Mouse (Mus musculus): Measurements from ENCODE around the gene Lsm3. TPM values are rescaled to one million over a fixed set of nuclear protein-coding genes. Genes with fewer than 3 reads are reported as not detected.

Lsm3 gene
- polyA plus RNA-seq, 1 experiment = 207 TPM

DNA sequence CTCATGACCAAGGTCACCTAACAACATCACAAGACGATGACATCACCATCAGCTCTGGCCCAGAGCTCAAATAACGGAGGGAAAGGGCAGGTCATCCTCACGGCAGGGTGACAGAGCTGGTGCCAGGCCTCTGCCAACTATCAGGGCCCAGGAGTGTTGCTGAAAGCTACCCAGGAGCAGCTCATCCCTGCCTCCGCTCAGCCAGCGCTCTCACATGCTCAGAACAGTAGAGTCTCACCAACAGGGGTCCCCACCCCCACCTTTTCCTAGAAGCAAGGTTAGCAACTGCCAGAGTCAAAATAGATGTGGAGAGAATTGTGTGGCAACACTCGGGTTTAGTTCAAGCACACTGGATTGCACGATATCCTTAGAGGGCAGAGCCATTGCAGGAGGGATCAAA is 12.5 kb downstream of the Lsm3 start:
- Histone ChIP-seq H3K27me3 (ENCODE audit: control insufficient read depth, insufficient read depth, insufficient read length) (no peaks in the 10 kb centered on the region), H3K36me3 (ENCODE audit: control insufficient read depth, insufficient read depth) (peaks cover 10% of the 10 kb centered on the region), H3K4me3 (ENCODE audit: insufficient read depth, poor library complexity, severe bottlenecking) (no peak overlapping the region), H3K79me2 (ENCODE audit: control insufficient read depth, insufficient read depth) (no peaks in the 10 kb centered on the region), H3ac (ENCODE audit: control insufficient read depth, insufficient read length, low read depth) (no peak overlapping the region), H3K79me3 (ENCODE audit: low read depth) (no peaks in the 10 kb centered on the region)
- TF ChIP-seq USF1 (IDR thresholded peaks at IDR 0.05; ENCODE audit: low read depth) (no peak), FOSL1 (IDR thresholded peaks at IDR 0.05; ENCODE audit: insufficient read depth, low read length, poor library complexity, severe bottlenecking) (no peak), CEBPB (IDR thresholded peaks at IDR 0.05; ENCODE audit: low read depth) (no peak), CTCF (IDR thresholded peaks at IDR 0.05; ENCODE audit: control insufficient read depth, insufficient read depth, insufficient read length) (no peak), MYOD1 (IDR thresholded peaks at IDR 0.05; ENCODE audit: control insufficient read depth, insufficient read length, low read depth) (no peak), MYOG (IDR thresholded peaks at IDR 0.05; ENCODE audit: control insufficient read depth, extremely low read depth, insufficient read length) (no peak), MAX (IDR thresholded peaks at IDR 0.05) (no peak)

DNA sequence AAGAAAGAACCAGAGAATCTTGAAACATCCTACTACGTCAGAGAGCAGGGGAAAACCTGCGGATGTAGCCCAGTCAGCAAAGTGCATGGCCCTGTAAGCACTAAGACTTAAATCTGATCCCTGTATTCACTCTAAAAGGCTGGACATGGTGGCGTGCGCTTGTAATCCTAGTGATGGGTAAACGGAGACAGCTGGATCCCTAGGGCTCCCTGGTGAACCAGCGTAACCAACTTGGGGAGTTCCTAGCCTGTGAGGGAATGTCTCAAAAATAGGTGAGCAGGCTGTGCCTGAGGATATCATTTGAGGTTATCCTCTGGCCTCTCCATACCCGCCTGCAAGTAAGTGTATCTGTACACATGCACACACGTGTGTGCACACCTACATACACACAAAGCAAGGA is 14.9 kb downstream of the Lsm3 start:
- no peaks in the 10 kb centered on the region for H3K79me2 ChIP-seq (ENCODE audit: control insufficient read depth, insufficient read depth)
- TF ChIP-seq MYOG (IDR thresholded peaks at IDR 0.05; ENCODE audit: control insufficient read depth, extremely low read depth, insufficient read length) = no peak
- TF ChIP-seq MAX (IDR thresholded peaks at IDR 0.05) = no peak
- no peak for TF ChIP-seq CEBPB (IDR thresholded peaks at IDR 0.05; ENCODE audit: low read depth)
- no peak for TF ChIP-seq MYOD1 (IDR thresholded peaks at IDR 0.05; ENCODE audit: control insufficient read depth, insufficient read length, low read depth)
- no peak for TF ChIP-seq USF1 (IDR thresholded peaks at IDR 0.05; ENCODE audit: low read depth)
- no peak for TF ChIP-seq FOSL1 (IDR thresholded peaks at IDR 0.05; ENCODE audit: insufficient read depth, low read length, poor library complexity, severe bottlenecking)
- no peak for TF ChIP-seq CTCF (IDR thresholded peaks at IDR 0.05; ENCODE audit: control insufficient read depth, insufficient read depth, insufficient read length)
- no peaks in the 10 kb centered on the region for H3K27me3 ChIP-seq (ENCODE audit: control insufficient read depth, insufficient read depth, insufficient read length)
- H3K4me3 ChIP-seq (ENCODE audit: insufficient read depth, poor library complexity, severe bottlenecking) = no peak overlapping the region
- H3K36me3 ChIP-seq (ENCODE audit: control insufficient read depth, insufficient read depth) = no peaks in the 10 kb centered on the region
- H3ac ChIP-seq (ENCODE audit: control insufficient read depth, insufficient read length, low read depth) = no peak overlapping the region
- H3K79me3 ChIP-seq (ENCODE audit: low read depth) = no peaks in the 10 kb centered on the region

DNA sequence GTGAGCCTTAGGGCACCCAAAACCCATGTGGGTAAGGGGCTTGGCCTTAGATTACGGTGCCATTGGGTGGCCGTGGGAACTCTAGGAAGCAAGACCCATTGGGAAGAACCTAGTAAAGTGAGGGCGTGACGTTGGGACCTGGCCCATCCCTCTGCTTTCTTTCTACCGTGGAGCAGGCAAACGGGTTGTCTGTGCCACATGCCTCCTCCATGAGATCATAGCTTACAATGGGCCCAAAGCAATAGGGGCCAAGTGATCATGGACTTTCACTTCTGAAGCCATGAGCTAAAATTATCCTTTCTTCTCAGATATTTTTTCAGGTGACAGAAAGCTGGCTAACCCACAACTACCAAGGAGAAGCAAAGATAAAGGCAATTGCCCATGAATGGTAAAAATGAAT is 15.5 kb downstream of the Lsm3 start:
- H3K27me3 ChIP-seq (ENCODE audit: control insufficient read depth, insufficient read depth, insufficient read length) = no peaks in the 10 kb centered on the region
- H3ac ChIP-seq (ENCODE audit: control insufficient read depth, insufficient read length, low read depth) = no peak overlapping the region
- no peaks in the 10 kb centered on the region for H3K79me3 ChIP-seq (ENCODE audit: low read depth)
- H3K79me2 ChIP-seq (ENCODE audit: control insufficient read depth, insufficient read depth) = no peaks in the 10 kb centered on the region
- TF ChIP-seq USF1 (IDR thresholded peaks at IDR 0.05; ENCODE audit: low read depth) = no peak
- TF ChIP-seq MYOG (IDR thresholded peaks at IDR 0.05; ENCODE audit: control insufficient read depth, extremely low read depth, insufficient read length) = no peak
- no peak for TF ChIP-seq MAX (IDR thresholded peaks at IDR 0.05)
- no peak for TF ChIP-seq FOSL1 (IDR thresholded peaks at IDR 0.05; ENCODE audit: insufficient read depth, low read length, poor library complexity, severe bottlenecking)
- TF ChIP-seq CTCF (IDR thresholded peaks at IDR 0.05; ENCODE audit: control insufficient read depth, insufficient read depth, insufficient read length) = no peak
- TF ChIP-seq MYOD1 (IDR thresholded peaks at IDR 0.05; ENCODE audit: control insufficient read depth, insufficient read length, low read depth) = no peak
- TF ChIP-seq CEBPB (IDR thresholded peaks at IDR 0.05; ENCODE audit: low read depth) = no peak
- H3K4me3 ChIP-seq (ENCODE audit: insufficient read depth, poor library complexity, severe bottlenecking) = no peak overlapping the region
- H3K36me3 ChIP-seq (ENCODE audit: control insufficient read depth, insufficient read depth) = no peaks in the 10 kb centered on the region

DNA sequence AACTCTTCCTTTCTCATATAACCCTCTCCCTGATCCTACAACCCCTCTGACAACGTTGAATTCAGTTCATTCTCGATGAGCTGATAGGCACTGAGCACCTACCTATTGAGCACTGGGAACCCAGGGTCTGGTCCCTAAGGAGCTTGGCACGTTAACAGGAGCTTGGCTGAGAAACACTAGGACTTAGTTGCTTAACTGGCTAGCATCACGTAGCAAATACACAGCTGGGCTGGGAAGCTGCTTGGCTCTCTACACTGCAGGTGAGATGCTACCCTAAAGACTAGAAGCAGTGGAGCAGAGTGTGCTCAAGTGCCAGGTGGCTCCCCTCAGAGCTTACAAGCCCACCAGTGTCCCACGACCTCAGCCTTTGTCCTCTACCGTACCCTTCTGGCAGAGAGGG is 16.9 kb downstream of the Lsm3 start:
- Histone ChIP-seq H3K36me3 (ENCODE audit: control insufficient read depth, insufficient read depth) (no peaks in the 10 kb centered on the region), H3ac (ENCODE audit: control insufficient read depth, insufficient read length, low read depth) (no peak overlapping the region), H3K27me3 (ENCODE audit: control insufficient read depth, insufficient read depth, insufficient read length) (no peaks in the 10 kb centered on the region), H3K79me2 (ENCODE audit: control insufficient read depth, insufficient read depth) (no peaks in the 10 kb centered on the region), H3K79me3 (ENCODE audit: low read depth) (no peaks in the 10 kb centered on the region), H3K4me3 (ENCODE audit: insufficient read depth, poor library complexity, severe bottlenecking) (no peak overlapping the region)
- TF ChIP-seq FOSL1 (IDR thresholded peaks at IDR 0.05; ENCODE audit: insufficient read depth, low read length, poor library complexity, severe bottlenecking) (no peak), CTCF (IDR thresholded peaks at IDR 0.05; ENCODE audit: control insufficient read depth, insufficient read depth, insufficient read length) (no peak), MYOG (IDR thresholded peaks at IDR 0.05; ENCODE audit: control insufficient read depth, extremely low read depth, insufficient read length) (no peak), USF1 (IDR thresholded peaks at IDR 0.05; ENCODE audit: low read depth) (no peak), CEBPB (IDR thresholded peaks at IDR 0.05; ENCODE audit: low read depth) (no peak), MAX (IDR thresholded peaks at IDR 0.05) (no peak), MYOD1 (IDR thresholded peaks at IDR 0.05; ENCODE audit: control insufficient read depth, insufficient read length, low read depth) (no peak)

DNA sequence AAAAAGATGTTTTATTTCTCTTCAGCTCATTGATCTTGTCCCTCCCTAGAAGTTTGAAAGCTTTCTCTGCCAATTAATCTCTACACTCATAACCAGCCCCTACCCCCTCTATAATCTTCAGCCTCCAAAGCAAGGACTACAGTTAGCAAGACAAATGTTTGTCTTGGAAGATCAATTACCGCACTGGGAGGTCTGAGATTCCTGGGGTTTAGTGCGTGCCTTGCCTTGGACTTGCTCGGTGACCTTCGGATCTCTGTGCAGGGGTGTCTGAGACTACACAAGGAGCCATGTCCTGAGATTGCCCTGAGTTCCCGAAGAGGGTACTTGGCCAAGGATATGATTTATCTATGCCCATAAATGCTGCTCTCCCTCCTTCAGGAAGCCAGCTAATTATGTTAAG is 17.6 kb downstream of the Lsm3 start:
- Histone ChIP-seq H3K36me3 (ENCODE audit: control insufficient read depth, insufficient read depth) (no peaks in the 10 kb centered on the region), H3K4me3 (ENCODE audit: insufficient read depth, poor library complexity, severe bottlenecking) (no peak overlapping the region), H3K27me3 (ENCODE audit: control insufficient read depth, insufficient read depth, insufficient read length) (no peaks in the 10 kb centered on the region), H3K79me3 (ENCODE audit: low read depth) (no peaks in the 10 kb centered on the region), H3K79me2 (ENCODE audit: control insufficient read depth, insufficient read depth) (no peaks in the 10 kb centered on the region), H3ac (ENCODE audit: control insufficient read depth, insufficient read length, low read depth) (no peak overlapping the region)
- TF ChIP-seq MYOD1 (IDR thresholded peaks at IDR 0.05; ENCODE audit: control insufficient read depth, insufficient read length, low read depth) = no peak
- TF ChIP-seq MAX (IDR thresholded peaks at IDR 0.05) = no peak
- no peak for TF ChIP-seq CTCF (IDR thresholded peaks at IDR 0.05; ENCODE audit: control insufficient read depth, insufficient read depth, insufficient read length)
- TF ChIP-seq MYOG (IDR thresholded peaks at IDR 0.05; ENCODE audit: control insufficient read depth, extremely low read depth, insufficient read length) = no peak
- TF ChIP-seq CEBPB (IDR thresholded peaks at IDR 0.05; ENCODE audit: low read depth) = no peak
- no peak for TF ChIP-seq USF1 (IDR thresholded peaks at IDR 0.05; ENCODE audit: low read depth)
- no peak for TF ChIP-seq FOSL1 (IDR thresholded peaks at IDR 0.05; ENCODE audit: insufficient read depth, low read length, poor library complexity, severe bottlenecking)

DNA sequence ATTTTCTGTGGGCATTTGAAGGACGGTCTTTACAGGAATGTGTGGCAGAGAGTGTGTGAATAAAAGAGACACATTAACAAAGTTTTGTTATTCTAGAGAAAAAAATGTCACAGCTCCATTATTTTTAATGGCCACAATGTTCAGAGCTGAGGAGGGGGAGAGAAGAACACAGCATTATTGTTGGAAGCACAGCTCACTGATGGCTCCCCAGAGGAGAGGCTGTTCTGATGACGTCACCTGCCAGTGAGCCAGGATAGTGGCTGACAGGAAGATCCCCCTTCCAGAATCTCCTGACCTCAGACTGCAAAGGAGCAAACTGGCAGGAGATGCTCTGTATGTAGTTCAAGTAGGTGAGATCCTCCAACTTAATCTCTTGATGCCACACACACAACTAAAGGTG is 18.0 kb downstream of the Lsm3 start:
- H3ac ChIP-seq (ENCODE audit: control insufficient read depth, insufficient read length, low read depth) = no peak overlapping the region
- H3K79me3 ChIP-seq (ENCODE audit: low read depth) = no peaks in the 10 kb centered on the region
- TF ChIP-seq MAX (IDR thresholded peaks at IDR 0.05) (no peak), MYOD1 (IDR thresholded peaks at IDR 0.05; ENCODE audit: control insufficient read depth, insufficient read length, low read depth) (no peak), CTCF (IDR thresholded peaks at IDR 0.05; ENCODE audit: control insufficient read depth, insufficient read depth, insufficient read length) (no peak), CEBPB (IDR thresholded peaks at IDR 0.05; ENCODE audit: low read depth) (no peak), FOSL1 (IDR thresholded peaks at IDR 0.05; ENCODE audit: insufficient read depth, low read length, poor library complexity, severe bottlenecking) (no peak), USF1 (IDR thresholded peaks at IDR 0.05; ENCODE audit: low read depth) (no peak), MYOG (IDR thresholded peaks at IDR 0.05; ENCODE audit: control insufficient read depth, extremely low read depth, insufficient read length) (no peak)
- H3K27me3 ChIP-seq (ENCODE audit: control insufficient read depth, insufficient read depth, insufficient read length) = no peaks in the 10 kb centered on the region
- no peaks in the 10 kb centered on the region for H3K36me3 ChIP-seq (ENCODE audit: control insufficient read depth, insufficient read depth)
- H3K79me2 ChIP-seq (ENCODE audit: control insufficient read depth, insufficient read depth) = no peaks in the 10 kb centered on the region
- no peak overlapping the region for H3K4me3 ChIP-seq (ENCODE audit: insufficient read depth, poor library complexity, severe bottlenecking)
